In the genomic region with DNA sequence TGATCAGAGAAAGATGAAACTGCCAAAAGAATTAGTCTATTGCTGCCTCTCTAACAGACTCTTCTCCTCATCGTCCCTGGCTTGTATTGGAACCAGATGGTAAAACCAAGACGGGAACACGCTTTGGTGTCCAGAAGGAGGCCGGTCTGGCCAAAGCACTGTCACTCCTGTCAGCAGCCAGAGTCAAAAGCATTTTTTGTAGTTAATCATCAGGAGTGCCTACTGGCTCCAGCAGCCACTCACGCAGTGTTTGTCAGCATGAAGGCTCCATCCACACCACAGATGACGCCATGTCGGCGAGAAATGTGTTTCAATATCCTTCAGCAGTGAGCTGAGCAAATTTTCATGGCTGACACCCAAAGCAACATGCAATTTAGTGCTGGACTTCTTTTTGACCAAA, we compare ENCODE assay signal across 16 mouse cellular contexts.
DNase-seq lines count a peak whose midpoint lies in the region; ATAC-seq lines count a peak whose summit lies in the region.
"Had no signal": no experiment of that assay in that cellular context is flagged by ENCODE, and none has a peak within 500 bp of the region (broad histone marks: within the 10 kb centered on the region; RNA-seq: fewer than 3 reads in every experiment).

No protein-coding gene starts in this region.

- no peaks in the 10 kb centered on the region for H3K27me3 ChIP-seq in forebrain, embryonic 15.5 days
- no peaks in the 10 kb centered on the region for H3K27me3 ChIP-seq in forebrain, embryonic 11.5 days (ENCODE audit: control insufficient read depth, insufficient read depth, low read length)
- H3K27me3 ChIP-seq: intestine, embryonic 15.5 days; limb, embryonic 13.5 days; liver, embryonic 15.5 days; megakaryocyte, embryonic 14.5 days; neural tube, embryonic 13.5 days had no signal

- H3K9me3 ChIP-seq in forebrain, embryonic 15.5 days = no peaks in the 10 kb centered on the region
- H3K9me3 ChIP-seq in forebrain, embryonic 11.5 days (ENCODE audit: control insufficient read depth, low read length) = no peaks in the 10 kb centered on the region; the same call in 1 of the 2 replicates
- H3K9me3 ChIP-seq: embryonic facial prominence, embryonic 10.5 days; heart, embryonic 10.5 days; intestine, embryonic 15.5 days; limb, embryonic 13.5 days; neural tube, embryonic 13.5 days had no signal

- WGBS in forebrain, embryonic 15.5 days = 48% methylated on average over 8 of the region's 8 CpGs
- 84% methylated on average over 8 of the region's 8 CpGs for WGBS in forebrain, embryonic 11.5 days

- H3K36me3 ChIP-seq in forebrain, embryonic 15.5 days = no peaks in the 10 kb centered on the region
- no peaks in the 10 kb centered on the region for H3K36me3 ChIP-seq in forebrain, embryonic 11.5 days (ENCODE audit: control insufficient read depth, insufficient read depth, low read length)
- H3K36me3 ChIP-seq: embryonic facial prominence, embryonic 10.5 days; heart, embryonic 10.5 days; intestine, embryonic 15.5 days; limb, embryonic 13.5 days; liver, embryonic 15.5 days; neural tube, embryonic 13.5 days had no signal

- H3K9ac ChIP-seq in forebrain, embryonic 15.5 days (replicated peaks) = no peak overlapping the region
- H3K9ac ChIP-seq in forebrain, embryonic 11.5 days (ENCODE audit: low read length) = no peak overlapping the region
- H3K9ac ChIP-seq: intestine, embryonic 15.5 days; limb, embryonic 13.5 days; liver, embryonic 15.5 days; neural tube, embryonic 13.5 days had no signal

- peak; percentile 83 for ATAC-seq in forebrain, embryonic 15.5 days (replicated peaks)
- no peak for ATAC-seq in forebrain, embryonic 11.5 days (replicated peaks; ENCODE audit: low FRiP score)
- ATAC-seq: intestine, embryonic 15.5 days had no signal

- H3K4me2 ChIP-seq in forebrain, embryonic 15.5 days (replicated peaks) = no peak overlapping the region
- H3K4me2 ChIP-seq in forebrain, embryonic 11.5 days (ENCODE audit: low read depth, low read length, severe bottlenecking) = no peak overlapping the region
- H3K4me2 ChIP-seq: intestine, embryonic 15.5 days; limb, embryonic 13.5 days; liver, embryonic 15.5 days; neural tube, embryonic 13.5 days had no signal

- peaks cover 50% of the 10 kb centered on the region for H3K4me1 ChIP-seq in forebrain, embryonic 15.5 days
- peaks cover 2% of the 10 kb centered on the region; the same call in 1 of the 2 replicates for H3K4me1 ChIP-seq in forebrain, embryonic 11.5 days (replicated peaks; ENCODE audit: control insufficient read depth, insufficient read depth, low read length)
- H3K4me1 ChIP-seq: heart, embryonic 10.5 days; intestine, embryonic 15.5 days; limb, embryonic 13.5 days; liver, embryonic 15.5 days; megakaryocyte, embryonic 14.5 days; neural tube, embryonic 13.5 days had no signal

- DNase-seq in forebrain, embryonic 11.5 days (ENCODE audit: low spot score) = no peak
- DNase-seq in right cerebral cortex, adult 18-20 months = peak; percentile 21
- DNase-seq in right cerebral cortex, postnatal 25 days = no peak
- peak; percentile 89 for DNase-seq in fibroblast of lung, adult 2 months (ENCODE audit: low read depth)
- peak; percentile 33 to 37 for DNase-seq in layer of hippocampus, postnatal 36 days
- no peak for DNase-seq in gastrocnemius, postnatal 10 days
- DNase-seq: heart, postnatal 36 days; lung, postnatal 10 days had no signal

- peak overlapping the region; percentile 83 for H3K27ac ChIP-seq in forebrain, embryonic 15.5 days (replicated peaks)
- H3K27ac ChIP-seq in forebrain, embryonic 11.5 days (ENCODE audit: low read depth, low read length) = no peak overlapping the region
- H3K27ac ChIP-seq: embryonic facial prominence, embryonic 10.5 days; heart, embryonic 10.5 days; intestine, embryonic 15.5 days; limb, embryonic 13.5 days; liver, embryonic 15.5 days; neural tube, embryonic 13.5 days had no signal

- H3K4me3 ChIP-seq in forebrain, embryonic 15.5 days = no peak overlapping the region
- H3K4me3 ChIP-seq in forebrain, embryonic 11.5 days (ENCODE audit: low read depth, low read length) = no peak overlapping the region
- H3K4me3 ChIP-seq: embryonic facial prominence, embryonic 10.5 days; heart, embryonic 10.5 days; intestine, embryonic 15.5 days; limb, embryonic 13.5 days; liver, embryonic 15.5 days; megakaryocyte, embryonic 14.5 days; neural tube, embryonic 13.5 days had no signal

Comparison
In these comparisons a context has a peak if more than half of its experiments do, and no peak if none do; other contexts are left out.
1. DNase-seq: peak in right cerebral cortex, adult 18-20 months (single experiment), fibroblast of lung, adult 2 months (single experiment) and layer of hippocampus, postnatal 36 days (2 of 2); none in forebrain, embryonic 11.5 days (single experiment), right cerebral cortex, postnatal 25 days (single experiment) and gastrocnemius, postnatal 10 days (single experiment).